Comparison of ENCODE assay signal across 21 mouse cellular contexts in the genomic region with DNA sequence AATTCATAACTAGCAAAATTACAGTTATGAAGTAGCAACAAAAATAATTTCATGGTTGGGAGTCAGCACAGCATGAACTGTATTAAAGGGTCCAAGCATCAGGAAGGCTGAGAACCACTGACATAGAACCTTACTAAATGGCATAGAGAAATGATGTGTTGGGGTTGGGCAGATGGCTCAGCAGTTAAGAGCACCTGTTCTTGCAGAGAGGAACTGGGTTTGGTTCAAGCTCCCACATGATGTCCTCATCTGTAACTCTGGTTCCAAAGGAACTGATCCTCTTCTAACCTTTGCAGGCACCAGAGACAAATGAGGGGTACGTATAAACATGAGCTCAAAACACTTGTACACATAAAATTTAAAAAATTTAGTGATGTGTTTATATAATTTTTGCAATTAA. TPM values are rescaled to one million over a fixed set of nuclear protein-coding genes. Genes with fewer than 3 reads are reported as not detected.
DNase-seq lines count a peak whose midpoint lies in the region; TF ChIP-seq lines count a peak whose summit lies in the region.
"Had no signal": no experiment of that assay in that cellular context is flagged by ENCODE, and none has a peak within 500 bp of the region (broad histone marks: within the 10 kb centered on the region; RNA-seq: fewer than 3 reads in every experiment).

No protein-coding gene starts in this region.

- dilution Hi-C loops in CH12.LX (cut with MboI; ENCODE audit: extremely low pct_ligation_motif_present, extremely low pct_unique_long_range_greater_than_20kb, low sequenced_read_pairs), result no loop called here

- in situ Hi-C loops in CH12.LX (cut with MboI; ENCODE audit: low pct_ligation_motif_present, low pct_unique_long_range_greater_than_20kb, low sequenced_read_pairs), result loop anchor here (5.0 kb wide), 1 partner anchor 266 kb away; no protein-coding TSS in a partner anchor

- no peak for TF ChIP-seq RAD21 in CH12.LX (IDR thresholded peaks at IDR 0.05; ENCODE audit: low read depth, low read length)

- H3K27ac ChIP-seq in CH12.LX (ENCODE audit: insufficient read depth, low read depth), result no peak overlapping the region
- H3K27ac ChIP-seq in limb, embryonic 10.5 days, result no peak overlapping the region
- H3K27ac ChIP-seq: embryonic facial prominence, embryonic 12.5 days; embryonic facial prominence, embryonic 15.5 days; heart, adult 2 months; heart, embryonic 10.5 days; heart, embryonic 13.5 days; hindbrain, embryonic 14.5 days; hindbrain, postnatal 0 days had no signal

- H3K4me1 ChIP-seq in CH12.LX (ENCODE audit: control insufficient read depth in 1 of 2, insufficient read depth in 2 of 2), result peaks cover 0 to 7% of the 10 kb centered on the region in 2 experiments; a peak in 2 of 4 replicates
- no peaks in the 10 kb centered on the region for H3K4me1 ChIP-seq in limb, embryonic 10.5 days
- H3K4me1 ChIP-seq: embryonic facial prominence, embryonic 12.5 days; embryonic facial prominence, embryonic 15.5 days; heart, embryonic 10.5 days; heart, embryonic 13.5 days had no signal

- WGBS in limb, embryonic 10.5 days, result 100% methylated on average over 1 of the region's 1 CpGs

- TF ChIP-seq POLR2A in CH12.LX (IDR thresholded peaks at IDR 0.05; ENCODE audit: low read depth, low read length), result no peak

- no peak overlapping the region for H3K9ac ChIP-seq in CH12.LX (ENCODE audit: insufficient read depth, low read depth)
- H3K9ac ChIP-seq: embryonic facial prominence, embryonic 12.5 days; embryonic facial prominence, embryonic 15.5 days; forebrain, postnatal 0 days; heart, embryonic 13.5 days; hindbrain, embryonic 14.5 days had no signal

- no peak for TF ChIP-seq CTCF in CH12.LX (conservative IDR thresholded peaks at IDR 0.05 in 1 of 2, IDR thresholded peaks at IDR 0.05 in 1 of 2; ENCODE audit: low read depth in 2 of 2, low read length in 2 of 2)

- H3K27me3 ChIP-seq in CH12.LX (replicated peaks), result no peaks in the 10 kb centered on the region
- H3K27me3 ChIP-seq in limb, embryonic 10.5 days (ENCODE audit: low read depth, poor library complexity, severe bottlenecking), result no peaks in the 10 kb centered on the region
- H3K27me3 ChIP-seq: embryonic facial prominence, embryonic 12.5 days; embryonic facial prominence, embryonic 15.5 days; heart, embryonic 13.5 days had no signal

- intact Hi-C loops in gastrocnemius, postnatal 14 days (cut with DNase I; ENCODE audit: low total_unique reads), result no loop called here

- no peak overlapping the region for H3K4me3 ChIP-seq in CH12.LX (replicated peaks in 1 of 3; ENCODE audit: low read depth in 2 of 3, low read length in 2 of 3, poor library complexity in 1 of 3)
- H3K4me3 ChIP-seq in limb, embryonic 10.5 days, result no peak overlapping the region
- H3K4me3 ChIP-seq: embryonic facial prominence, embryonic 12.5 days; embryonic facial prominence, embryonic 15.5 days; heart, adult 2 months; heart, embryonic 10.5 days; heart, embryonic 13.5 days had no signal

- H3K4me2 ChIP-seq in CH12.LX (ENCODE audit: insufficient read depth, low read depth, poor library complexity, severe bottlenecking), result no peak overlapping the region
- H3K4me2 ChIP-seq: embryonic facial prominence, embryonic 12.5 days; embryonic facial prominence, embryonic 15.5 days; heart, embryonic 13.5 days; hindbrain, embryonic 14.5 days had no signal

- TF ChIP-seq EP300 in CH12.LX (IDR thresholded peaks at IDR 0.05; ENCODE audit: low read length), result no peak

- H3K9me3 ChIP-seq in CH12.LX (replicated peaks; ENCODE audit: low read length), result no peaks in the 10 kb centered on the region
- no peaks in the 10 kb centered on the region for H3K9me3 ChIP-seq in limb, embryonic 10.5 days (replicated peaks)
- H3K9me3 ChIP-seq: embryonic facial prominence, embryonic 12.5 days; embryonic facial prominence, embryonic 15.5 days; heart, embryonic 10.5 days; heart, embryonic 13.5 days had no signal

- peak; percentile 18 for DNase-seq in gastrocnemius, adult 18-20 months (ENCODE audit: low spot score)
- DNase-seq in gastrocnemius, postnatal 14 days, result no peak
- DNase-seq in CH12.LX (ENCODE audit: extremely low read depth), result peak; percentile 26
- peak; percentile 27 for DNase-seq in skeletal muscle tissue, adult 2 months (ENCODE audit: low read depth, low spot score)
- no peak for DNase-seq in limb, embryonic 10.5 days (ENCODE audit: low spot score)
- DNase-seq in urinary bladder, adult 18-20 months (ENCODE audit: low spot score in 2 of 2), result no peak
- DNase-seq: adrenal gland, adult 8-10 months; adrenal gland, postnatal 25 days; cerebellum, adult 11 months; cerebellum, adult 9-11 months; forebrain, postnatal 0 days; gastrocnemius, postnatal 36 days; heart, adult 2 months; heart, postnatal 14 days; heart, postnatal 4 days had no signal

- no peaks in the 10 kb centered on the region for H3K79me2 ChIP-seq in CH12.LX (replicated peaks; ENCODE audit: control insufficient read depth, extremely low read depth, insufficient read depth, poor library complexity, severe bottlenecking)

- H3K36me3 ChIP-seq in CH12.LX (replicated peaks in 1 of 2; ENCODE audit: control insufficient read depth in 1 of 2, insufficient read depth in 1 of 2, low read length in 1 of 2), result peaks cover 0 to 8% of the 10 kb centered on the region in 2 experiments
- 0 out of 2 replicates have a peak, but pooled peaks cover 2% of the 10 kb centered on the region for H3K36me3 ChIP-seq in limb, embryonic 10.5 days
- H3K36me3 ChIP-seq: embryonic facial prominence, embryonic 12.5 days; embryonic facial prominence, embryonic 15.5 days; heart, embryonic 10.5 days had no signal

TF ChIP-seq in CH12.LX, 34 proteins besides CTCF, POLR2A, EP300 and RAD21:
- no peak for TF ChIP-seq ELF1 (IDR thresholded peaks at IDR 0.05; ENCODE audit: low read depth, low read length)
- TF ChIP-seq MAFK (IDR thresholded peaks at IDR 0.05; ENCODE audit: insufficient replicate concordance, low read length), result no peak
- no peak for TF ChIP-seq CHD2 (IDR thresholded peaks at IDR 0.05; ENCODE audit: low read length)
- TF ChIP-seq RCOR1 (conservative IDR thresholded peaks at IDR 0.05; ENCODE audit: low read depth, low read length), result no peak
- no peak for TF ChIP-seq SIN3A (IDR thresholded peaks at IDR 0.05; ENCODE audit: low read length)
- TF ChIP-seq KAT2A (IDR thresholded peaks at IDR 0.05; ENCODE audit: insufficient replicate concordance, low read length), result no peak
- TF ChIP-seq JUN (IDR thresholded peaks at IDR 0.05; ENCODE audit: insufficient read depth, low read depth, low read length), result no peak
- TF ChIP-seq GABPA (IDR thresholded peaks at IDR 0.05; ENCODE audit: insufficient replicate concordance, low read depth, low read length), result no peak
- TF ChIP-seq NELFE (IDR thresholded peaks at IDR 0.05; ENCODE audit: low read depth, low read length), result no peak
- no peak for TF ChIP-seq MXI1 (IDR thresholded peaks at IDR 0.05; ENCODE audit: low read depth, low read length)
- TF ChIP-seq ZMIZ1 (IDR thresholded peaks at IDR 0.05; ENCODE audit: low read depth, low read length), result no peak
- TF ChIP-seq USF2 (conservative IDR thresholded peaks at IDR 0.05; ENCODE audit: low read depth, low read length), result no peak
- no peak for TF ChIP-seq SMC3 (IDR thresholded peaks at IDR 0.05; ENCODE audit: low read depth, low read length)
- TF ChIP-seq NRF1 (IDR thresholded peaks at IDR 0.05; ENCODE audit: low read depth, low read length), result no peak
- TF ChIP-seq E2F4 (IDR thresholded peaks at IDR 0.05; ENCODE audit: insufficient replicate concordance, low read depth, low read length), result no peak

RNA-seq across cellular contexts. Expression of a gene that starts 59.7 kb away (rescaled TPM):
- 10 to 100 TPM; 59.5 to 60.6 TPM for total RNA-seq in gastrocnemius, adult 18-20 months (2021)
- total RNA-seq in gastrocnemius, postnatal 14 days (2021), result 10 to 100 TPM; 26.4 to 30.9 TPM
- total RNA-seq in CH12.LX (2012; rRNA removed) (28.7 and 29.0 TPM in 2 replicates), CH12.LX (2014; rRNA removed) (37.4 and 45.7 TPM in 2 replicates)
- 40.7 and 47.9 TPM in 2 replicates for polyA plus RNA-seq in CH12.LX (2012; ENCODE audit: insufficient read length, low read depth)
- polyA plus RNA-seq in limb, embryonic 10.5 days (2016; fragmentation: Nextera tagmentation; extraction: Ambion mirVana), result 31.4 and 33.9 TPM in 2 replicates

Comparison
In these comparisons a context has a peak if more than half of its experiments do, and no peak if none do; other contexts are left out.
1. DNase-seq: peak in gastrocnemius, adult 18-20 months (single experiment), CH12.LX (single experiment) and skeletal muscle tissue, adult 2 months (single experiment); none in gastrocnemius, postnatal 14 days (single experiment), limb, embryonic 10.5 days (single experiment) and urinary bladder, adult 18-20 months (0 of 2).